Mouse (Mus musculus): ENCODE measurements around the gene Acrbp. TPM values are rescaled to one million over a fixed set of nuclear protein-coding genes. Genes with fewer than 3 reads are reported as not detected.

The Acrbp gene
- polyA plus RNA-seq, 1 experiment: 34.4 TPM

GRCm38 (mm10) chr6:125089521-125090321, 40.2 kb downstream of the Acrbp start:
- Histone ChIP-seq H3K4me1 (ENCODE audit: control insufficient read depth, insufficient read depth, insufficient read length) (peaks cover 20% of the 10 kb centered on the region; the same call in 1 of the 2 replicates), H3K27me3 (ENCODE audit: control insufficient read depth, insufficient read depth, low read length) (no peaks in the 10 kb centered on the region), H3K36me3 (ENCODE audit: control insufficient read depth, insufficient read depth, low read length) (no peaks in the 10 kb centered on the region), H3K4me3 (ENCODE audit: extremely low read depth, insufficient read depth, insufficient read length) (no peak overlapping the region), H3K27ac (ENCODE audit: insufficient read depth, low read length) (peak overlapping the region; percentile 11; the same call in 1 of the 2 replicates)
- TF ChIP-seq CTCF (IDR thresholded peaks at IDR 0.05; ENCODE audit: extremely low read depth, insufficient read depth, insufficient read length, insufficient replicate concordance): no peak
- TF ChIP-seq POLR2A (IDR thresholded peaks at IDR 0.05; ENCODE audit: low read depth, low read length): no peak
- 10% methylated on average over 15 of the region's 15 CpGs for WGBS
- no peak for DNase-seq (ENCODE audit: low read depth in 1 of 2, low spot score in 2 of 2)

DNA sequence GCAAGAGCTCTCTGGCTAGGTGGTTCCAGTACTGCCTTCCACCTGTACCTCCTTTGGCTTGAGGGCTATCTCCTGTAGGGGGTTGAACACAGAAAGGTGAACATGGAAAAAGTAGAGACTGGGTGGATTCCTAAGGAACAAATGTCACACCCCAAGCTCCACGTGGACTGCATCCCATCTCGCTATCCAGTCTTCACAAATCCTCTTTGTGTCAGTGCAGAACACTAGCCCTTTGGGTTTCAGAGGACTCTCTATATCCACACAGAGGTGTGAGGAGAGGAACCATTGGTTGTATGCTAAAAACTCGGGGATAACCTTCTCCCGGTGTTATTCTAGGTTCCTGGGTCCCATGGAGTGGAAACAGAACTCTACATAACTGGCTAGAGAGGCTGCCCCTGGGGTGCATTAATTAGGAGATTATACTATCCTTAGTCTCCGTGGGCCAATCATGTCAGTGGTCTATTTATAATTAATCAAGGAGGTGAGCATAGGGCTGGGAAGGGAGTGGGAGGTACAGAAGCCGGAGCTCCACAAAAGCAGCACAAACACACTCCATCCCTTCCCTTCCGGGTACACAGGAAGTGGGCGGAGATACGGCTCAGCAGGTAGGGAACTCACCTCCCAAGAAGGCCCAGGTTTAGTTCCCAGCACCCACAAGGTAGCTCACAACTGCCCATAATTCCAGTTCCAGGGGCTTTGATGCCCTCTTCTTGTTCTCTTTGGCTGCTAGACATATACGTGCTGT, 41.0 kb downstream of the Acrbp start:
- H3K27ac ChIP-seq (ENCODE audit: insufficient read depth, low read length): no peak overlapping the region
- 63% methylated on average over 10 of the region's 10 CpGs for WGBS
- TF ChIP-seq CTCF (IDR thresholded peaks at IDR 0.05; ENCODE audit: extremely low read depth, insufficient read depth, insufficient read length, insufficient replicate concordance): no peak
- TF ChIP-seq POLR2A (IDR thresholded peaks at IDR 0.05; ENCODE audit: low read depth, low read length): no peak
- H3K4me3 ChIP-seq (ENCODE audit: extremely low read depth, insufficient read depth, insufficient read length): no peak overlapping the region
- no peak for DNase-seq (ENCODE audit: low read depth in 1 of 2, low spot score in 2 of 2)
- no peaks in the 10 kb centered on the region for H3K36me3 ChIP-seq (ENCODE audit: control insufficient read depth, insufficient read depth, low read length)
- H3K27me3 ChIP-seq (ENCODE audit: control insufficient read depth, insufficient read depth, low read length): no peaks in the 10 kb centered on the region
- peaks cover 20% of the 10 kb centered on the region; the same call in 1 of the 2 replicates for H3K4me1 ChIP-seq (ENCODE audit: control insufficient read depth, insufficient read depth, insufficient read length)

GRCm38 (mm10) chr6:125092372-125092771, 42.9 kb downstream of the Acrbp start:
- WGBS: 15% methylated on average over 5 of the region's 5 CpGs
- DNase-seq (ENCODE audit: low read depth in 1 of 2, low spot score in 2 of 2): no peak
- no peaks in the 10 kb centered on the region for H3K36me3 ChIP-seq (ENCODE audit: control insufficient read depth, insufficient read depth, low read length)
- TF ChIP-seq CTCF (IDR thresholded peaks at IDR 0.05; ENCODE audit: extremely low read depth, insufficient read depth, insufficient read length, insufficient replicate concordance) (no peak), POLR2A (IDR thresholded peaks at IDR 0.05; ENCODE audit: low read depth, low read length) (no peak; the same call in 1 of the 2 replicates)
- H3K27me3 ChIP-seq (ENCODE audit: control insufficient read depth, insufficient read depth, low read length): no peaks in the 10 kb centered on the region
- H3K27ac ChIP-seq (ENCODE audit: insufficient read depth, low read length): peak overlapping the region; percentile 55; the same call in 1 of the 2 replicates
- H3K4me1 ChIP-seq (ENCODE audit: control insufficient read depth, insufficient read depth, insufficient read length): peaks cover 20% of the 10 kb centered on the region
- H3K4me3 ChIP-seq (ENCODE audit: extremely low read depth, insufficient read depth, insufficient read length): no peak overlapping the region

GRCm38 (mm10) chr6:125094843-125095242, 45.4 kb downstream of the Acrbp start:
- no peaks in the 10 kb centered on the region for H3K27me3 ChIP-seq (ENCODE audit: control insufficient read depth, insufficient read depth, low read length)
- DNase-seq (ENCODE audit: low read depth in 1 of 2, low spot score in 2 of 2): no peak
- H3K4me1 ChIP-seq (ENCODE audit: control insufficient read depth, insufficient read depth, insufficient read length): peaks cover 33% of the 10 kb centered on the region
- no peak for TF ChIP-seq POLR2A (IDR thresholded peaks at IDR 0.05; ENCODE audit: low read depth, low read length)
- no peak for TF ChIP-seq CTCF (IDR thresholded peaks at IDR 0.05; ENCODE audit: extremely low read depth, insufficient read depth, insufficient read length, insufficient replicate concordance)
- H3K27ac ChIP-seq (ENCODE audit: insufficient read depth, low read length): no peak overlapping the region; the same call in 1 of the 2 replicates
- peaks cover 2% of the 10 kb centered on the region; the same call in 1 of the 2 replicates for H3K36me3 ChIP-seq (ENCODE audit: control insufficient read depth, insufficient read depth, low read length)
- 42% methylated on average over 3 of the region's 3 CpGs for WGBS
- no peak overlapping the region for H3K4me3 ChIP-seq (ENCODE audit: extremely low read depth, insufficient read depth, insufficient read length)

DNA sequence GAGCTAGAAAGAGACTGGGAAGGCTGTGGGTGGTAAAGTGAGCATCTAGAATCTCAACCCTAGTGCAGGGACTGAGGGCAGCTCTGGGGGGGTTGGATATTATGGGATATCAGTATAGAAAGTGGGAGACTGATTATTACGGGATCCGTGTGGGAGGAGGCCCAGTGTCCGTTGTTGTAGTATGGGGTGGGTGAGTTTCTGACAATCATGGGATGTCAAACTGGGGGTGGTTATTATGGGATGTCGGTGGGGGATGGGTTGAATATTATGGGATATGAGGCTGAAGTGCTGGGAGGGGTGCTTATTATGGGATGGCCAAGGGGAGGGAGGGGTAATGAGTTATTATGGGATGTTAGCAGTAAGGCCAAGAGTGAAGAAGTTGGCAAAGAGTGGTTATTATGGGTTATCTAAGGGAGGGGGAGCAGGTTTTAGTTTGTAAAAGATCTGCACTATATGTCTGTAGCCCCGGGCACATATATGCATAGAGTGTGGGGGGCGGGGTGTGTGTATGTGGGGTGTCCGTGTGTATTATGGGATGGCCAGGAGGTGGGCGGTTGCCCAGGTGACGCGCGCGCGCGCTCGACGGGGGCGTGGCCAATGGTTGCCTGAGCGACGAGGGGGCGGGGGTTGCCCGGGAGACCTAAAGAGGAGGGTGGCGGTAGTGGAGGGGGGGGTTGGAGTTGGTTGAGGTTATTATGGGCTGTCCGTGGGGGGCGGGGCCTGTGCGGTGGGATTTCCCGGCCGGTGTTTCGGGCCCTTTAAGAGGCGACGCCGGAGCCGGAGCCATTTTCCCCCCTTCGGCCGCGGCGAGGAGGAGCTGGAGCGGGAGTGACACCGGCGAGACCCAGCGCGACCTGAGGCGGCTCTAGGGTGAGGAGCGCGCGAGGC, 46.1 kb downstream of the Acrbp start, which contains the start of gene Chd4:
Gene Chd4 (plus strand): TSS at position 591 of the 888 bp plus-strand sequence.
- Histone ChIP-seq H3K27ac (ENCODE audit: insufficient read depth, low read length) (peak within 1 kb of the TSS; percentile 95), H3K4me1 (ENCODE audit: control insufficient read depth, insufficient read depth, insufficient read length) (peaks cover 26% of the 10 kb centered on the region), H3K4me3 (ENCODE audit: extremely low read depth, insufficient read depth, insufficient read length) (peak within 1 kb of the TSS; percentile 94), H3K36me3 (ENCODE audit: control insufficient read depth, insufficient read depth, low read length) (peaks cover 8% of the 10 kb centered on the region; the same call in 1 of the 2 replicates), H3K27me3 (ENCODE audit: control insufficient read depth, insufficient read depth, low read length) (no peaks in the 10 kb centered on the region)
- peak; percentile 77 to 93 for DNase-seq (ENCODE audit: low read depth in 1 of 2, low spot score in 2 of 2)
- no peak for TF ChIP-seq CTCF (IDR thresholded peaks at IDR 0.05; ENCODE audit: extremely low read depth, insufficient read depth, insufficient read length, insufficient replicate concordance)
- TF ChIP-seq POLR2A (IDR thresholded peaks at IDR 0.05; ENCODE audit: low read depth, low read length): peak; percentile 75
- WGBS: 6% methylated on average over 35 of the region's 45 CpGs

GRCm38 (mm10) chr6:125096279-125096596, 46.7 kb downstream of the Acrbp start:
- Histone ChIP-seq H3K4me3 (ENCODE audit: extremely low read depth, insufficient read depth, insufficient read length) (peak overlapping the region; percentile 94), H3K36me3 (ENCODE audit: control insufficient read depth, insufficient read depth, low read length) (peaks cover 13% of the 10 kb centered on the region), H3K27me3 (ENCODE audit: control insufficient read depth, insufficient read depth, low read length) (no peaks in the 10 kb centered on the region), H3K4me1 (ENCODE audit: control insufficient read depth, insufficient read depth, insufficient read length) (peaks cover 24% of the 10 kb centered on the region), H3K27ac (ENCODE audit: insufficient read depth, low read length) (peak overlapping the region; percentile 95)
- DNase-seq (ENCODE audit: low read depth in 1 of 2, low spot score in 2 of 2): no peak
- TF ChIP-seq CTCF (IDR thresholded peaks at IDR 0.05; ENCODE audit: extremely low read depth, insufficient read depth, insufficient read length, insufficient replicate concordance) (no peak), POLR2A (IDR thresholded peaks at IDR 0.05; ENCODE audit: low read depth, low read length) (no peak)
- WGBS: 4% methylated on average over 12 of the region's 32 CpGs
